Mouse (Mus musculus) hindbrain, postnatal 0 days (tissue): ENCODE measurements around the gene Gm9803. TPM values are rescaled to one million over a fixed set of nuclear protein-coding genes. Genes with fewer than 3 reads are reported as not detected.
A peak's percentile ranks its signal among the peaks of the same experiment; 100 is the strongest.

ENCODE experiments used
- ATAC-seq: fragments of 200-750 bp; cut with Nextera tagmentation; 2 replicates; pipeline ENCODE4 v1.8.0; 2017; ENCODE audit warnings: mild to moderate bottlenecking, moderate TSS enrichment, moderate library complexity
- DNase-seq: peaks from one replicate; pipeline ENCODE4 v3.0.0-alpha.2; 2015; ENCODE audit warnings: low spot score
- H3K27ac ChIP-seq: fragments of 300-500 bp; sonication (generic); 2 replicates; pipeline ENCODE4 v1.5.1; 2014; ENCODE audit warnings: mild to moderate bottlenecking
- H3K27me3 ChIP-seq: fragments of 300-500 bp; sonication (generic); 2 replicates; pipeline ENCODE4 v1.6.1; 2014; ENCODE audit warnings: low read length, mixed read lengths; ENCODE audit not compliant: insufficient read depth
- H3K36me3 ChIP-seq: fragments of 300-500 bp; sonication (generic); 2 replicates; pipeline ENCODE4 v1.6.1; 2014; ENCODE audit warnings: low read length, mixed read lengths; ENCODE audit not compliant: insufficient read depth
- H3K4me1 ChIP-seq: fragments of 300-500 bp; sonication (generic); 2 replicates; pipeline ENCODE4 v1.6.1; 2014; ENCODE audit warnings: antibody characterized with exemption, low read length, mixed read lengths; ENCODE audit not compliant: insufficient read depth
- H3K4me2 ChIP-seq: fragments of 300-500 bp; sonication (generic); 2 replicates; pipeline ENCODE4 v1.6.1; 2014; ENCODE audit warnings: low read depth, mild to moderate bottlenecking, low read length, moderate library complexity, mixed read lengths
- H3K4me3 ChIP-seq: fragments of 300-500 bp; sonication (generic); 2 replicates; pipeline ENCODE4 v1.5.1; 2014; ENCODE audit warnings: low read length
- H3K9ac ChIP-seq: fragments of 300-500 bp; sonication (generic); replicated peaks from 2 replicates; pipeline ENCODE4 v1.6.1; 2014; ENCODE audit warnings: mild to moderate bottlenecking, low read length, moderate library complexity, mixed read lengths
- H3K9me3 ChIP-seq: fragments of 300-500 bp; sonication (generic); 2 replicates; pipeline ENCODE4 v1.6.1; 2016; ENCODE audit warnings: low read length, mixed read lengths
- CTCF ChIP-seq: IDR thresholded peaks from 2 replicates; pipeline ENCODE4 v1.5.1; 2016; ENCODE audit warnings: antibody characterized with exemption, control low read depth, low read depth
- WGBS: fragments of 180-500 bp; shearing (Covaris S2); extraction: QIAGEN DNeasy Blood & Tissue Kit; methylation state at CpG from one replicate; pipeline ENCODE4 v1.1.7; 2014; 5-methylcytosine and 5-hydroxymethylcytosine counted together
- polyA plus RNA-seq: library from polyadenylated mRNA; unstranded; fragments of >200 nt; fragmentation: Nextera tagmentation; extraction: Ambion mirVana; gene quantifications from 2 replicates; pipeline ENCODE4 v1.2.1, GENCODE M21; 2015
- total RNA-seq: library from RNA; depleted of rRNA; stranded (reverse); fragments of >200 nt; gene quantifications from 2 replicates; pipeline ENCODE4 v1.2.3, GENCODE M21; 2014

The Gm9803 gene
- total and polyA plus RNA-seq, 2 experiments from 2014 or later: 18.1 to 30.1 TPM

GRCm38 (mm10) chr10:43480227-43480849 is 43.5 kb upstream of the Gm9803 start:
- no peaks in the 10 kb centered on the region for H3K36me3 ChIP-seq
- no peak for ATAC-seq
- H3K4me1 ChIP-seq: peaks cover 12% of the 10 kb centered on the region
- no peak for TF ChIP-seq CTCF
- H3K9ac ChIP-seq: peak overlapping the region; percentile 96
- H3K4me3 ChIP-seq: peak overlapping the region; percentile 89
- WGBS: 4% methylated on average over 13 of the region's 13 CpGs
- H3K9me3 ChIP-seq: no peaks in the 10 kb centered on the region
- peak overlapping the region; percentile 93 for H3K27ac ChIP-seq
- H3K4me2 ChIP-seq: peak overlapping the region; percentile 99
- DNase-seq: no peak
- H3K27me3 ChIP-seq: no peaks in the 10 kb centered on the region

- DNase-seq: no peak
- no peaks in the 10 kb centered on the region for H3K36me3 ChIP-seq
- H3K9me3 ChIP-seq: no peaks in the 10 kb centered on the region
- no peak overlapping the region for H3K27ac ChIP-seq
- peaks cover 12% of the 10 kb centered on the region for H3K4me1 ChIP-seq
- no peak overlapping the region for H3K9ac ChIP-seq
- H3K4me3 ChIP-seq: no peak overlapping the region
- no peak for ATAC-seq
- TF ChIP-seq CTCF: no peak
- no peaks in the 10 kb centered on the region for H3K27me3 ChIP-seq
- no peak overlapping the region for H3K4me2 ChIP-seq
- 50% methylated on average over 4 of the region's 4 CpGs for WGBS
Observed at GRCm38 (mm10) chr10:43481179-43481578, 42.7 kb upstream of the Gm9803 start.

- Histone ChIP-seq H3K27me3 (no peaks in the 10 kb centered on the region), H3K4me2 (no peak overlapping the region), H3K9ac (no peak overlapping the region), H3K9me3 (no peaks in the 10 kb centered on the region), H3K27ac (no peak overlapping the region), H3K4me3 (no peak overlapping the region), H3K36me3 (no peaks in the 10 kb centered on the region), H3K4me1 (peaks cover 12% of the 10 kb centered on the region)
- ATAC-seq (no peak), DNase-seq (no peak)
- no peak for TF ChIP-seq CTCF
- WGBS: 85% methylated on average over 5 of the region's 5 CpGs
Observed at GRCm38 (mm10) chr10:43482021-43482420, 41.9 kb upstream of the Gm9803 start.

- Histone ChIP-seq H3K4me3 (no peak overlapping the region), H3K27ac (peak overlapping the region; percentile 54; the same call in 1 of the 2 replicates), H3K9ac (no peak overlapping the region), H3K9me3 (no peaks in the 10 kb centered on the region), H3K36me3 (no peaks in the 10 kb centered on the region), H3K27me3 (no peaks in the 10 kb centered on the region), H3K4me2 (0 out of 2 replicates have a peak overlapping the region, but pooled peaks have one; percentile 11), H3K4me1 (peaks cover 12% of the 10 kb centered on the region)
- no peak for DNase-seq
- TF ChIP-seq CTCF: no peak
- WGBS: 36% methylated on average over 9 of the region's 9 CpGs
- ATAC-seq: no peak
Observed at GRCm38 (mm10) chr10:43483426-43483995, 40.4 kb upstream of the Gm9803 start.

- Histone ChIP-seq H3K4me1 (peaks cover 4% of the 10 kb centered on the region), H3K4me2 (no peak overlapping the region), H3K9me3 (no peaks in the 10 kb centered on the region), H3K9ac (no peak overlapping the region), H3K36me3 (no peaks in the 10 kb centered on the region), H3K27ac (no peak overlapping the region), H3K27me3 (no peaks in the 10 kb centered on the region), H3K4me3 (no peak overlapping the region)
- no peak for ATAC-seq
- TF ChIP-seq CTCF: no peak
- no peak for DNase-seq
- WGBS: 83% methylated on average over 6 of the region's 6 CpGs
Observed at GRCm38 (mm10) chr10:43485751-43486268, 38.1 kb upstream of the Gm9803 start.

- no peak overlapping the region for H3K4me3 ChIP-seq
- 83% methylated on average over 3 of the region's 3 CpGs for WGBS
- no peak for TF ChIP-seq CTCF
- no peak for DNase-seq
- H3K4me1 ChIP-seq: peaks cover 4% of the 10 kb centered on the region
- H3K27me3 ChIP-seq: no peaks in the 10 kb centered on the region
- ATAC-seq: no peak
- H3K27ac ChIP-seq: no peak overlapping the region
- no peak overlapping the region for H3K4me2 ChIP-seq
- H3K36me3 ChIP-seq: no peaks in the 10 kb centered on the region
- H3K9ac ChIP-seq: no peak overlapping the region
- H3K9me3 ChIP-seq: no peaks in the 10 kb centered on the region
Observed at GRCm38 (mm10) chr10:43487441-43488010, 36.4 kb upstream of the Gm9803 start.
